Mouse (Mus musculus) thymus, adult 2 months (tissue): ENCODE data around the gene Kctd7.

Experiments used
- CTCF ChIP-seq: fragments of 200-500 bp; IDR thresholded peaks from 2 replicates; pipeline ENCODE4 v1.5.1; 2012; ENCODE audit warnings: mild to moderate bottlenecking, control low read depth, low read length, moderate library complexity, borderline replicate concordance; ENCODE audit not compliant: control insufficient read depth, poor library complexity, insufficient read depth; ENCODE audit errors: extremely low read depth
- POLR2A ChIP-seq: fragments of 200-500 bp; IDR thresholded peaks from 2 replicates; pipeline ENCODE4 v1.6.1; 2012; ENCODE audit warnings: mild to moderate bottlenecking, low read length, control low read depth, moderate library complexity; ENCODE audit not compliant: control insufficient read depth, poor library complexity, insufficient read depth; ENCODE audit errors: extremely low read depth

- TF ChIP-seq POLR2A, result no peak
- TF ChIP-seq CTCF, result no peak
Measured at GRCm38 (mm10) chr5:130184193-130184856, 39.7 kb downstream of the Kctd7 start.
